Mouse (Mus musculus): ENCODE data around the gene Dlx4. TPM values are rescaled to one million over a fixed set of nuclear protein-coding genes. Genes with fewer than 3 reads are reported as not detected.
A peak's percentile ranks its signal among the peaks of the same experiment; 100 is the strongest.

The Dlx4 gene
- not detected in 2 replicates for polyA plus RNA-seq (2014; fragmentation: Nextera tagmentation; extraction: Ambion mirVana)

- H3K27me3 ChIP-seq (replicated peaks; ENCODE audit: control insufficient read depth, insufficient read depth, low read length): peaks cover 100% of the 10 kb centered on the region
- peak within 1 kb of the TSS; percentile 44 for H3K4me3 ChIP-seq (ENCODE audit: low read depth, low read length)
- H3K9me3 ChIP-seq (ENCODE audit: control insufficient read depth, low read length): no peaks in the 10 kb centered on the region
- no peak within 1 kb of the TSS for H3K9ac ChIP-seq (ENCODE audit: low read length)
- WGBS: under 1% methylated on average over 48 of the region's 48 CpGs
- H3K27ac ChIP-seq (ENCODE audit: low read depth): no peak within 1 kb of the TSS
- no peaks in the 10 kb centered on the region for H3K36me3 ChIP-seq (ENCODE audit: control insufficient read depth, insufficient read depth, low read length)
- H3K4me1 ChIP-seq (replicated peaks; ENCODE audit: control insufficient read depth, insufficient read depth, low read length): peaks cover 8% of the 10 kb centered on the region
- H3K4me2 ChIP-seq (ENCODE audit: low read length): peak within 1 kb of the TSS; percentile 78
- DNase-seq (ENCODE audit: low spot score) (peak; percentile 76), ATAC-seq (replicated peaks; ENCODE audit: low FRiP score, low TSS enrichment, low read depth) (no peak)
These were observed at the start of gene Dlx4 for GRCm38 (mm10) chr11:95145851-95146403. Gene Dlx4 (minus strand): TSS chr11:95146263.

GRCm38 (mm10) chr11:95189863-95190262, 43.8 kb upstream of the Dlx4 start:
- no peak overlapping the region for H3K4me3 ChIP-seq (ENCODE audit: low read depth, low read length)
- H3K4me2 ChIP-seq (ENCODE audit: low read length): no peak overlapping the region
- no peaks in the 10 kb centered on the region for H3K4me1 ChIP-seq (replicated peaks; ENCODE audit: control insufficient read depth, insufficient read depth, low read length)
- no peak; the same call in 1 of the 2 replicates for ATAC-seq (replicated peaks; ENCODE audit: low FRiP score, low TSS enrichment, low read depth)
- H3K27me3 ChIP-seq (replicated peaks; ENCODE audit: control insufficient read depth, insufficient read depth, low read length): peaks cover 3% of the 10 kb centered on the region; the same call in 1 of the 2 replicates
- 32% methylated on average over 11 of the region's 11 CpGs for WGBS
- no peak for DNase-seq (ENCODE audit: low spot score)
- no peaks in the 10 kb centered on the region for H3K36me3 ChIP-seq (ENCODE audit: control insufficient read depth, insufficient read depth, low read length)
- H3K27ac ChIP-seq (ENCODE audit: low read depth): no peak overlapping the region
- H3K9me3 ChIP-seq (ENCODE audit: control insufficient read depth, low read length): no peaks in the 10 kb centered on the region
- H3K9ac ChIP-seq (ENCODE audit: low read length): no peak overlapping the region

- Histone ChIP-seq H3K27me3 (replicated peaks; ENCODE audit: control insufficient read depth, insufficient read depth, low read length) (peaks cover 3% of the 10 kb centered on the region; the same call in 1 of the 2 replicates), H3K27ac (ENCODE audit: low read depth) (no peak overlapping the region), H3K4me3 (ENCODE audit: low read depth, low read length) (no peak overlapping the region), H3K9ac (ENCODE audit: low read length) (no peak overlapping the region), H3K36me3 (ENCODE audit: control insufficient read depth, insufficient read depth, low read length) (no peaks in the 10 kb centered on the region), H3K4me2 (ENCODE audit: low read length) (no peak overlapping the region), H3K4me1 (replicated peaks; ENCODE audit: control insufficient read depth, insufficient read depth, low read length) (no peaks in the 10 kb centered on the region), H3K9me3 (ENCODE audit: control insufficient read depth, low read length) (no peaks in the 10 kb centered on the region)
- WGBS: 93% methylated on average over 7 of the region's 7 CpGs
- no peak for ATAC-seq (replicated peaks; ENCODE audit: low FRiP score, low TSS enrichment, low read depth)
- no peak for DNase-seq (ENCODE audit: low spot score)
These were observed 40.8 kb upstream of the Dlx4 start for GRCm38 (mm10) chr11:95186826-95187225.

GRCm38 (mm10) chr11:95185700-95186099, 39.6 kb upstream of the Dlx4 start:
- no peak overlapping the region for H3K4me2 ChIP-seq (ENCODE audit: low read length)
- ATAC-seq (replicated peaks; ENCODE audit: low FRiP score, low TSS enrichment, low read depth) (no peak), DNase-seq (ENCODE audit: low spot score) (no peak)
- no peaks in the 10 kb centered on the region for H3K9me3 ChIP-seq (ENCODE audit: control insufficient read depth, low read length)
- H3K27ac ChIP-seq (ENCODE audit: low read depth): no peak overlapping the region
- no peak overlapping the region for H3K9ac ChIP-seq (ENCODE audit: low read length)
- H3K4me1 ChIP-seq (replicated peaks; ENCODE audit: control insufficient read depth, insufficient read depth, low read length): no peaks in the 10 kb centered on the region
- no peaks in the 10 kb centered on the region for H3K36me3 ChIP-seq (ENCODE audit: control insufficient read depth, insufficient read depth, low read length)
- 31% methylated on average over 11 of the region's 11 CpGs for WGBS
- peaks cover under 1% of the 10 kb centered on the region; the same call in 1 of the 2 replicates for H3K27me3 ChIP-seq (replicated peaks; ENCODE audit: control insufficient read depth, insufficient read depth, low read length)
- H3K4me3 ChIP-seq (ENCODE audit: low read depth, low read length): no peak overlapping the region

GRCm38 (mm10) chr11:95184561-95184960, 38.5 kb upstream of the Dlx4 start:
- Histone ChIP-seq H3K4me1 (replicated peaks; ENCODE audit: control insufficient read depth, insufficient read depth, low read length) (no peaks in the 10 kb centered on the region), H3K36me3 (ENCODE audit: control insufficient read depth, insufficient read depth, low read length) (no peaks in the 10 kb centered on the region), H3K9me3 (ENCODE audit: control insufficient read depth, low read length) (no peaks in the 10 kb centered on the region), H3K4me3 (ENCODE audit: low read depth, low read length) (no peak overlapping the region), H3K27ac (ENCODE audit: low read depth) (no peak overlapping the region), H3K4me2 (ENCODE audit: low read length) (no peak overlapping the region), H3K27me3 (replicated peaks; ENCODE audit: control insufficient read depth, insufficient read depth, low read length) (no peaks in the 10 kb centered on the region; the same call in 1 of the 2 replicates), H3K9ac (ENCODE audit: low read length) (no peak overlapping the region)
- DNase-seq (ENCODE audit: low spot score) (no peak), ATAC-seq (replicated peaks; ENCODE audit: low FRiP score, low TSS enrichment, low read depth) (no peak)
- 31% methylated on average over 5 of the region's 5 CpGs for WGBS

GRCm38 (mm10) chr11:95179311-95179710, 33.2 kb upstream of the Dlx4 start:
- DNase-seq (ENCODE audit: low spot score) (no peak), ATAC-seq (replicated peaks; ENCODE audit: low FRiP score, low TSS enrichment, low read depth) (no peak)
- Histone ChIP-seq H3K4me1 (replicated peaks; ENCODE audit: control insufficient read depth, insufficient read depth, low read length) (no peaks in the 10 kb centered on the region), H3K27ac (ENCODE audit: low read depth) (no peak overlapping the region), H3K36me3 (ENCODE audit: control insufficient read depth, insufficient read depth, low read length) (no peaks in the 10 kb centered on the region), H3K9ac (ENCODE audit: low read length) (no peak overlapping the region), H3K9me3 (ENCODE audit: control insufficient read depth, low read length) (no peaks in the 10 kb centered on the region), H3K27me3 (replicated peaks; ENCODE audit: control insufficient read depth, insufficient read depth, low read length) (no peaks in the 10 kb centered on the region), H3K4me3 (ENCODE audit: low read depth, low read length) (no peak overlapping the region), H3K4me2 (ENCODE audit: low read length) (no peak overlapping the region)
- 68% methylated on average over 12 of the region's 12 CpGs for WGBS

- 69% methylated on average over 5 of the region's 5 CpGs for WGBS
These were observed 19.8 kb upstream of the Dlx4 start for GRCm38 (mm10) chr11:95165857-95166256.

GRCm38 (mm10) chr11:95161708-95162107, 15.6 kb upstream of the Dlx4 start:
- DNase-seq (ENCODE audit: low spot score) (no peak), ATAC-seq (replicated peaks; ENCODE audit: low FRiP score, low TSS enrichment, low read depth) (no peak)
- H3K27me3 ChIP-seq (replicated peaks; ENCODE audit: control insufficient read depth, insufficient read depth, low read length): no peaks in the 10 kb centered on the region
- no peak overlapping the region for H3K27ac ChIP-seq (ENCODE audit: low read depth)
- WGBS: 67% methylated on average over 4 of the region's 4 CpGs
- no peak overlapping the region for H3K4me3 ChIP-seq (ENCODE audit: low read depth, low read length)
- H3K4me1 ChIP-seq (replicated peaks; ENCODE audit: control insufficient read depth, insufficient read depth, low read length): no peaks in the 10 kb centered on the region
- H3K4me2 ChIP-seq (ENCODE audit: low read length): no peak overlapping the region
- no peak overlapping the region for H3K9ac ChIP-seq (ENCODE audit: low read length)
- no peaks in the 10 kb centered on the region for H3K9me3 ChIP-seq (ENCODE audit: control insufficient read depth, low read length)
- no peaks in the 10 kb centered on the region for H3K36me3 ChIP-seq (ENCODE audit: control insufficient read depth, insufficient read depth, low read length)

More at GRCm38 (mm10) chr11:95165857-95166256, 19.8 kb upstream of the Dlx4 start:
- Histone ChIP-seq H3K9me3 (ENCODE audit: control insufficient read depth, low read length) (no peaks in the 10 kb centered on the region), H3K9ac (ENCODE audit: low read length) (no peak overlapping the region), H3K27ac (ENCODE audit: low read depth) (no peak overlapping the region), H3K4me3 (ENCODE audit: low read depth, low read length) (no peak overlapping the region), H3K4me1 (replicated peaks; ENCODE audit: control insufficient read depth, insufficient read depth, low read length) (no peaks in the 10 kb centered on the region), H3K27me3 (replicated peaks; ENCODE audit: control insufficient read depth, insufficient read depth, low read length) (no peaks in the 10 kb centered on the region), H3K4me2 (ENCODE audit: low read length) (no peak overlapping the region), H3K36me3 (ENCODE audit: control insufficient read depth, insufficient read depth, low read length) (no peaks in the 10 kb centered on the region)
- DNase-seq (ENCODE audit: low spot score): no peak
- no peak for ATAC-seq (replicated peaks; ENCODE audit: low FRiP score, low TSS enrichment, low read depth)

- no peak for DNase-seq (ENCODE audit: low spot score)
- 40% methylated on average over 7 of the region's 7 CpGs for WGBS
- Histone ChIP-seq H3K9me3 (ENCODE audit: control insufficient read depth, low read length) (no peaks in the 10 kb centered on the region), H3K9ac (ENCODE audit: low read length) (no peak overlapping the region), H3K27ac (ENCODE audit: low read depth) (no peak overlapping the region), H3K36me3 (ENCODE audit: control insufficient read depth, insufficient read depth, low read length) (no peaks in the 10 kb centered on the region), H3K4me3 (ENCODE audit: low read depth, low read length) (no peak overlapping the region), H3K4me1 (replicated peaks; ENCODE audit: control insufficient read depth, insufficient read depth, low read length) (no peaks in the 10 kb centered on the region), H3K4me2 (ENCODE audit: low read length) (no peak overlapping the region), H3K27me3 (replicated peaks; ENCODE audit: control insufficient read depth, insufficient read depth, low read length) (no peaks in the 10 kb centered on the region)
- ATAC-seq (replicated peaks; ENCODE audit: low FRiP score, low TSS enrichment, low read depth): no peak
These were observed 14.6 kb upstream of the Dlx4 start for GRCm38 (mm10) chr11:95160693-95161092.

Data from intestine, embryonic 14.5 days (tissue).